Mouse (Mus musculus) midbrain, embryonic 10.5 days (tissue): Measurements from ENCODE around the gene Sh3d21. TPM values are rescaled to one million over a fixed set of nuclear protein-coding genes. Genes with fewer than 3 reads are reported as not detected.

Experiments used
- DNase-seq: peaks from one replicate; pipeline ENCODE4 v3.0.0-alpha.2; 2017; ENCODE audit warnings: low spot score
- H3K27ac ChIP-seq: fragments of 300-500 bp; sonication (generic); replicated peaks from 2 replicates; pipeline ENCODE4 v1.5.1; 2016; ENCODE audit warnings: mild to moderate bottlenecking
- H3K27me3 ChIP-seq: fragments of 300-500 bp; sonication (generic); 2 replicates; pipeline ENCODE4 v1.6.1; 2016; ENCODE audit warnings: low read depth, mild to moderate bottlenecking; ENCODE audit not compliant: poor library complexity, severe bottlenecking
- H3K36me3 ChIP-seq: fragments of 300-500 bp; sonication (generic); 2 replicates; pipeline ENCODE4 v1.6.1; 2016; ENCODE audit warnings: mild to moderate bottlenecking, moderate library complexity
- H3K4me1 ChIP-seq: fragments of 300-500 bp; sonication (generic); 2 replicates; pipeline ENCODE4 v1.6.1; 2016
- H3K4me3 ChIP-seq: fragments of 300-500 bp; sonication (generic); 2 replicates; pipeline ENCODE4 v1.5.1; 2016; ENCODE audit warnings: mild to moderate bottlenecking, moderate library complexity
- H3K9me3 ChIP-seq: fragments of 300-500 bp; sonication (generic); replicated peaks from 2 replicates; pipeline ENCODE4 v1.6.1; 2016; ENCODE audit warnings: mild to moderate bottlenecking
- WGBS: fragments of 180-500 bp; shearing (Covaris S2); methylation state at CpG from one replicate; pipeline ENCODE4 v1.1.7; 2016; 5-methylcytosine and 5-hydroxymethylcytosine counted together
- polyA plus RNA-seq: library from polyadenylated mRNA; unstranded; fragments of >200 nt; fragmentation: Nextera tagmentation; extraction: Ambion mirVana; gene quantifications from 2 replicates; pipeline ENCODE4 v1.2.1, GENCODE M21; 2016

Sh3d21 gene
- polyA plus RNA-seq, 1 experiment from 2014 or later, result 0.79 TPM

- no peak overlapping the region for H3K27ac ChIP-seq
- no peaks in the 10 kb centered on the region for H3K9me3 ChIP-seq
- DNase-seq, result no peak
- 38% methylated on average over 10 of the region's 10 CpGs for WGBS
- peak overlapping the region; percentile 61 for H3K4me3 ChIP-seq
- H3K27me3 ChIP-seq, result peaks cover 65% of the 10 kb centered on the region
- no peaks in the 10 kb centered on the region for H3K36me3 ChIP-seq
- peaks cover 47% of the 10 kb centered on the region for H3K4me1 ChIP-seq
These were observed 13.5 kb downstream of the Sh3d21 start for GRCm38 (mm10) chr4:126149798-126150197.

DNA sequence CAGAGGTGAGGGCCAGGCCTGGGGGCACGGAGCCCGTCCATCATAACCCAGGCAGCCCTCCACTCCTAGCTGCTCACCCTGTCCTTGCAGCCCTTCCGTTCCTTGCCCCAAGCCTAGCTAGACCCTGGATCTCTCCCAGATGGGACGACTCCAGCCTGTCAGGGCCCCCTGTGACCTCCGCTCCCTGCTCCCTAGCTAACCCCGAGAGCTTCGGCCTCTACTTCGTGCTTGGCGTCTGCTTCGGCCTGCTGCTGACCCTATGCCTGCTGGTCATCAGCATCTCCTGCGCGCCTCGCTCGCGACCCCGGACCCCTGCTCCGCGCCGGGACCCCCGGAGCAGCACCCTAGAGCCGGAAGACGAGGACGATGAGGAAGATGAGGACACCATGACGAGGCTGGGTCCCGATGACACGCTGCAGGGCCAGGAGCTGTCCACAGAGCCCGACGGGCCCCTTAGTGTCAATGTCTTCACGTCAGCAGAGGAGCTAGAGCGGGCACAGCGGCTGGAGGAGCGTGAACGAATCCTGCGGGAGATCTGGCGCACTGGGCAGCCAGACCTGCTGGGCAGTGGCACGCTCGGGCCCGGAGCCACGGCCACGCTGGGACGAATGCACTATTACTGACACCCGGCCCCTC lies 14.1 kb downstream of the Sh3d21 start:
- Histone ChIP-seq H3K27me3 (peaks cover 65% of the 10 kb centered on the region), H3K4me1 (peaks cover 47% of the 10 kb centered on the region), H3K4me3 (peak overlapping the region; percentile 61), H3K36me3 (no peaks in the 10 kb centered on the region), H3K9me3 (no peaks in the 10 kb centered on the region), H3K27ac (peak overlapping the region; percentile 80)
- DNase-seq, result peak; percentile 34
- whole genome bisulfite sequencing, result 25% methylated on average over 42 of the region's 42 CpGs

DNA sequence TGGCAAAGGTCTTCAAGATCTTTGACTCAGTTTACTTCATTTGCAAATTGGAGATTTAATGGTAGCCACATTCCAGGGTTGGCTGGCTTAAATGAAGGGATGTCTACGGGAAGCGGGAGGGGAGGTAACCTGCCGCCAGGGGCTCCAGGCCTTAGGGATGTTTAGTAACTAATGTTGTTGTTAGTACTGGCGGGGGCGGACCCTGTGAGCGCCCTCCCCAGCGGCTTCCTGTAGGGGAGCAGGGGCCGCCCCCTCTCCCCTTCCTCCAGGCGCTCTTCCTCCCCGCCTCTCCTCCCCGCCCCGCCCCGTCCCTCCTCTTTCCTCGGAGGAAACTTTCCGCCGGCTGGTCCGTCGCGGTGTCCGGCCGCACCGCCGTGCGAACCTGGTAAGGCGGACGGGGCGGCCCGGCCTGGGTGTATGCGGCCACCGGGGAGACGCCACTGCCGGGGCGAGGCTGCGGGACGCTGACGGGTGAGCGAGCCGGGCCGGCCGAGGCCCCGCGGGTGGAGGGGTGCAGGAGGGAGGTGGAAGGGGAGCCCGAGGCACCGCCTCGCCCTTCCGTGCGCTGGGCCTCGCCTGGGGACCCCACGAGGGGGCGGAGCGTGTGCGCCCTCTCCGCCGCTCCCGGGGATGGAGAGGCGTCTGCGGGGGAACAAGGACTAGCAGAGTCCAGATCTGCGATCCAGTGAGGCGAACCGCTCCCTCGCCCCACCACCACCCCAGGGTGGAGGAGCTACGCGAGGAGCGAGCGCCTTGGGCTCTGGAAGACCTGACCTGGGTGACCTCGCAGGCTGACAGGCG lies 14.9 kb downstream of the Sh3d21 start:
- Histone ChIP-seq H3K4me1 (peaks cover 47% of the 10 kb centered on the region), H3K36me3 (no peaks in the 10 kb centered on the region), H3K27me3 (peaks cover 65% of the 10 kb centered on the region), H3K27ac (peak overlapping the region; percentile 80), H3K4me3 (peak overlapping the region; percentile 61), H3K9me3 (no peaks in the 10 kb centered on the region)
- WGBS, result under 1% methylated on average over 61 of the region's 67 CpGs
- peak; percentile 57 for DNase-seq

- WGBS, result 2% methylated on average over 24 of the region's 24 CpGs
- Histone ChIP-seq H3K9me3 (no peaks in the 10 kb centered on the region), H3K4me1 (peaks cover 47% of the 10 kb centered on the region), H3K4me3 (peak within 1 kb of the TSS; percentile 61), H3K36me3 (no peaks in the 10 kb centered on the region), H3K27ac (peak within 1 kb of the TSS; percentile 80), H3K27me3 (peaks cover 65% of the 10 kb centered on the region)
- peak; percentile 74 for DNase-seq
These were observed 15.6 kb downstream of the Sh3d21 start, which contains the start of gene Eva1b for GRCm38 (mm10) chr4:126147533-126148160. TSS of gene Eva1b (plus strand) at chr4:126147744.

DNA sequence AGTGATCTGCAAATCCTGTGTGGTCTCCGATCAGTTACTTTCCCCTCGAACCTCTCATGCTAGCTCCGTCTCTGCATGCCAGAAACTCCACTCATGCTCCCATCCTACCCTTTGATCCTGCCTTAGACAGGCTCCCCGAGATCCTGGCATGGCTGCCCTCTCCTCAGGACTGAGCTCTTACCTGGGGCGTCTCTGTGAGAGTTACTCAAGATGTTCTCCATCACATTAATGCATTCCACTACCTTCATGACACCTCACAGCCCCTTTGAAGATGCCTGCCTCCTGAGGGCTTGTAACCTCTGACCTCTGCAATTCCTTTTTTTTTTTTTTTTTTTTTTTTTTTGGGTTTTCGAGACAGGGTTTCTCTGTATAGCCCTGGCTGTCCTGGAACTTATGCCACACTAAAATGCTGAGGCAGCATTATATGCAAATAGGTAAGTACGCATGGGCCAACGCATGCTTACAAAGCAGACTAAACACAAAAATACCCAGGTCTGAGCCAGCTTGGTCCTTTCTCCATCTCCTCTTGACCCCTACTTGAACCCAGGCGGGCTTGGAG lies 16.2 kb downstream of the Sh3d21 start:
- Histone ChIP-seq H3K9me3 (no peaks in the 10 kb centered on the region), H3K27me3 (peaks cover 61% of the 10 kb centered on the region), H3K27ac (peak overlapping the region; percentile 65), H3K4me1 (peaks cover 47% of the 10 kb centered on the region), H3K4me3 (peak overlapping the region; percentile 61; the same call in 1 of the 2 replicates), H3K36me3 (no peaks in the 10 kb centered on the region)
- WGBS, result 48% methylated on average over 9 of the region's 9 CpGs
- no peak for DNase-seq

GRCm38 (mm10) chr4:126145396-126145795 lies 17.9 kb downstream of the Sh3d21 start:
- Histone ChIP-seq H3K9me3 (no peaks in the 10 kb centered on the region), H3K36me3 (peaks cover 2% of the 10 kb centered on the region), H3K27ac (no peak overlapping the region), H3K27me3 (peaks cover 44% of the 10 kb centered on the region), H3K4me3 (no peak overlapping the region), H3K4me1 (peaks cover 38% of the 10 kb centered on the region)
- WGBS, result 66% methylated on average over 4 of the region's 4 CpGs
- DNase-seq, result no peak

- DNase-seq, result no peak
- Histone ChIP-seq H3K27ac (no peak overlapping the region), H3K9me3 (no peaks in the 10 kb centered on the region), H3K4me1 (no peaks in the 10 kb centered on the region), H3K4me3 (no peak overlapping the region), H3K27me3 (0 out of 2 replicates have a peak, but pooled peaks cover 2% of the 10 kb centered on the region), H3K36me3 (peaks cover 44% of the 10 kb centered on the region)
- WGBS, result 79% methylated on average over 5 of the region's 5 CpGs
These were observed 22.3 kb downstream of the Sh3d21 start for GRCm38 (mm10) chr4:126141021-126141420.

DNA sequence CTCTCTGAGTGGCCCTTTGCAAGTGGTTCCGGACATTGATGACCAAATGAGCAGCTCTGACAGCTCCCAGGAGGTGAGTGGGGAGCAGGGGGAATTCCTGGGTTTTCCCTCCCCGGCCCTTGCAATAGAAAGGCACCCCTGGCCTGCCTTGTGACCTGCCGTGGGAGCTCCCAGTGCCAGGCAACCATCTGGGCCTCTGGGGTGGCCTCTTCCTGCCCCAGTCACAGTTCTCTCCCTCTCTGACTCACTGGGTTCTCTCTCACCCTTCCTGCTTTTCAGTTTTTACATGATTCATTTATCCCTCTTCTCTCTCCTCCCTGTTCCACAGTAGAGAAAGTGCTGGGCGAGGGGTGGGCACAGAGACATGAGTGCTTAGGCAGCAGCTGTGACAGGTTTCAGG lies 25.5 kb downstream of the Sh3d21 start:
- Histone ChIP-seq H3K36me3 (peaks cover 76% of the 10 kb centered on the region), H3K4me3 (no peak overlapping the region), H3K4me1 (no peaks in the 10 kb centered on the region; the same call in 1 of the 2 replicates), H3K27ac (no peak overlapping the region), H3K9me3 (no peaks in the 10 kb centered on the region), H3K27me3 (no peaks in the 10 kb centered on the region)
- WGBS, result 84% methylated on average over 4 of the region's 4 CpGs
- DNase-seq, result no peak

GRCm38 (mm10) chr4:126134639-126135038 lies 28.7 kb downstream of the Sh3d21 start:
- peaks cover 88% of the 10 kb centered on the region for H3K36me3 ChIP-seq
- no peak overlapping the region for H3K4me3 ChIP-seq
- H3K4me1 ChIP-seq, result peaks cover 13% of the 10 kb centered on the region
- WGBS, result 93% methylated on average over 4 of the region's 4 CpGs
- no peak for DNase-seq
- no peaks in the 10 kb centered on the region for H3K27me3 ChIP-seq
- H3K27ac ChIP-seq, result no peak overlapping the region
- H3K9me3 ChIP-seq, result no peaks in the 10 kb centered on the region

- no peak overlapping the region for H3K27ac ChIP-seq
- H3K36me3 ChIP-seq, result peaks cover 88% of the 10 kb centered on the region
- H3K4me1 ChIP-seq, result peaks cover 13% of the 10 kb centered on the region
- 95% methylated on average over 4 of the region's 4 CpGs for WGBS
- H3K9me3 ChIP-seq, result no peaks in the 10 kb centered on the region
- H3K27me3 ChIP-seq, result no peaks in the 10 kb centered on the region
- H3K4me3 ChIP-seq, result no peak overlapping the region
- no peak for DNase-seq
These were observed 29.1 kb downstream of the Sh3d21 start for GRCm38 (mm10) chr4:126134236-126134635.

GRCm38 (mm10) chr4:126132636-126133264 lies 30.5 kb downstream of the Sh3d21 start:
- H3K36me3 ChIP-seq, result peaks cover 88% of the 10 kb centered on the region
- peak overlapping the region; percentile 49; the same call in 1 of the 2 replicates for H3K27ac ChIP-seq

More at GRCm38 (mm10) chr4:126132636-126133264, 30.5 kb downstream of the Sh3d21 start:
- Histone ChIP-seq H3K9me3 (no peaks in the 10 kb centered on the region), H3K4me3 (no peak overlapping the region), H3K27me3 (no peaks in the 10 kb centered on the region), H3K4me1 (peaks cover 13% of the 10 kb centered on the region)
- DNase-seq, result no peak
- 80% methylated on average over 6 of the region's 6 CpGs for WGBS
